Mouse (Mus musculus) liver, embryonic 13.5 days (tissue): Measurements from ENCODE around the gene Tns1. TPM values are rescaled to one million over a fixed set of nuclear protein-coding genes. Genes with fewer than 3 reads are reported as not detected.
A peak's percentile ranks its signal among the peaks of the same experiment; 100 is the strongest.

Source experiments
- ATAC-seq: fragments of 200-750 bp; cut with Nextera tagmentation; 2 replicates; pipeline ENCODE4 v1.8.0; 2017; ENCODE audit warnings: low read depth, mild to moderate bottlenecking, moderate number of reproducible peaks, moderate library complexity
- DNase-seq: peaks from one replicate; pipeline ENCODE4 v3.0.0; 2022
- H3K27ac ChIP-seq: fragments of 300-500 bp; sonication (generic); 2 replicates; pipeline ENCODE4 v1.5.1; 2015; ENCODE audit warnings: moderate library complexity, mild to moderate bottlenecking, inconsistent platforms
- H3K27me3 ChIP-seq: fragments of 300-500 bp; sonication (generic); 2 replicates; pipeline ENCODE4 v1.6.1; 2015; ENCODE audit warnings: mild to moderate bottlenecking, inconsistent platforms
- H3K36me3 ChIP-seq: fragments of 300-500 bp; sonication (generic); 2 replicates; pipeline ENCODE4 v1.6.1; 2015; ENCODE audit warnings: mild to moderate bottlenecking, inconsistent platforms
- H3K4me1 ChIP-seq: fragments of 300-500 bp; sonication (generic); replicated peaks from 2 replicates; pipeline ENCODE4 v1.6.1; 2015; ENCODE audit warnings: inconsistent platforms
- H3K4me2 ChIP-seq: fragments of 300-500 bp; sonication (generic); 2 replicates; pipeline ENCODE4 v1.6.1; 2015; ENCODE audit warnings: inconsistent platforms, mild to moderate bottlenecking, moderate library complexity
- H3K4me3 ChIP-seq: fragments of 300-500 bp; sonication (generic); replicated peaks from 2 replicates; pipeline ENCODE4 v1.5.1; 2015; ENCODE audit warnings: mild to moderate bottlenecking, inconsistent platforms
- H3K9ac ChIP-seq: fragments of 300-500 bp; sonication (generic); 2 replicates; pipeline ENCODE4 v1.6.1; 2015; ENCODE audit warnings: mild to moderate bottlenecking, inconsistent platforms
- H3K9me3 ChIP-seq: fragments of 300-500 bp; sonication (generic); replicated peaks from 2 replicates; pipeline ENCODE4 v1.6.1; 2016; ENCODE audit warnings: inconsistent platforms
- WGBS: fragments of 180-500 bp; shearing (Covaris S2); methylation state at CpG from one replicate; pipeline ENCODE4 v1.1.7; 2015; ENCODE audit not compliant: insufficient replicate concordance; 5-methylcytosine and 5-hydroxymethylcytosine counted together
- polyA plus RNA-seq: library from polyadenylated mRNA; unstranded; fragments of >200 nt; fragmentation: Nextera tagmentation; extraction: Ambion mirVana; gene quantifications from 2 replicates; pipeline ENCODE4 v1.2.1, GENCODE M21; 2015

Gene Tns1
- polyA plus RNA-seq, 1 experiment from 2014 or later = 11.7 TPM

DNA sequence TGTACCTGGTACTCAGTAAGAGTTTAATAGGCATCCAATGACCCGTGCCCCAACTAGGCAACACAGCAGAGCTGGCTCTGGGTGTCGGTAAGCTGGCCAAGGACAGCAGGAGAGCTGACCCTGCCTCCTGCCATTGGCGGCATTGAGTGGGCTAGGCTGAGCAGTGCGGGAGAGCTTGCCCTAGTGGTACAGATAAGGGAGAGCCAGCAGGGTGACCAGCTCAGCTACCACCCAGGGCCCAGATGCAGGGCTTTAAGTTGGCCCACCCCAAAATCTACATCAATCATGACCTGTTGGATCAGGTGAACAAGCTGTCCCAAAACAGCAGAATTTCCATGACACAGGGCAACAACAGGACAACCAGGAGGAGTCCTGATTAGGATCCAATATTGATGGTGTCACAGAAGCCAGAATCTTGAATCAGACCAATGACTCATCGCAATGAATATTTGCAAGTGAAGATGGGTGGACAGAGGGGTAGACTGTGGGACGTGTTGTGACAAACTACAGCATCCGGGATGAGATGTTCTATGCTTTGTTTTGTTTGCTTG, 54.2 kb downstream of the Tns1 start:
- peaks cover 45% of the 10 kb centered on the region for H3K27me3 ChIP-seq
- WGBS = 53% methylated on average over 7 of the region's 7 CpGs
- no peak overlapping the region for H3K9ac ChIP-seq
- DNase-seq (no peak), ATAC-seq (no peak)
- no peak overlapping the region for H3K4me3 ChIP-seq
- no peak overlapping the region for H3K27ac ChIP-seq
- no peaks in the 10 kb centered on the region for H3K9me3 ChIP-seq
- H3K4me1 ChIP-seq = peaks cover 9% of the 10 kb centered on the region
- no peaks in the 10 kb centered on the region for H3K36me3 ChIP-seq
- H3K4me2 ChIP-seq = no peak overlapping the region

DNA sequence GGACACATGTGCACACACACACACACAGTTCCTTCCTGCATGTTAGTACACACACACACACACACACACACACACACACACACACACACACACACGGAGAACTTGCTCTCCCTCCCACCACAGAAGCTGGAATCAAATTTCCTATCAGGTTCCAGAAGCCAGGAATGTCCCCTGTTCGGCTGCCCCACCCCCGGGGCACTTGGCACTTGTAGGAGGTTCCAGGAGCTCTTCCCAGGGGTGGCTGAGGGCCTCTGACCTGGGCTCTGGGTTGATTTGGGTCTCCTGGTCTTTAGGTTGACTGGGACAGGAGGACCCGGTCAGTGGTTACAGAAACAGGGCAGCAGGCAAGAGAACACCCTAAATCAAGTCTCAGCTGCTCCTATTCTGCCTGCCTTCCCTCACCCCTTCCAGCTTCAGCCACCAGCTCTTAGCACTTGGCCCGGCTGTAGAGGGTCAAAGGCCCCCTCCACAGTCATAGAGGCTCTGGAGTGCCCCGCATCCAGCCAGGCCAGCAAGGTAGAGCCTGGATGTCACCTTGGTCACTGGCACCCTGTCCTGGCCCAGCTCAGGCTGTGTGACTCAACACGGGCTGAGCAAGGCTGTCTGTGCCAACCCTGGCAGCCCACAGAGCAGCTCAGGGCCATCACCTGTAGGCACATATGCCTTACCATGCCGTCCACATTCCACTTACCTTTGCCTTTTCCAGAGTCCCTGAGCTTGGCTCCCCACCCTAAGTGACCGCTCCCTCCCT, 55.0 kb downstream of the Tns1 start:
- Histone ChIP-seq H3K36me3 (no peaks in the 10 kb centered on the region), H3K9me3 (no peaks in the 10 kb centered on the region), H3K9ac (no peak overlapping the region; the same call in 1 of the 2 replicates), H3K4me2 (peak overlapping the region; percentile 62; the same call in 1 of the 2 replicates), H3K27me3 (peaks cover 45% of the 10 kb centered on the region), H3K27ac (no peak overlapping the region), H3K4me3 (no peak overlapping the region), H3K4me1 (peaks cover 9% of the 10 kb centered on the region)
- ATAC-seq (no peak), DNase-seq (no peak)
- WGBS = 40% methylated on average over 9 of the region's 9 CpGs

- Histone ChIP-seq H3K9ac (peak overlapping the region; percentile 18; the same call in 1 of the 2 replicates), H3K27ac (no peak overlapping the region), H3K4me2 (peak overlapping the region; percentile 62), H3K4me1 (peaks cover 12% of the 10 kb centered on the region), H3K4me3 (peak overlapping the region; percentile 44), H3K27me3 (peaks cover 45% of the 10 kb centered on the region), H3K36me3 (no peaks in the 10 kb centered on the region), H3K9me3 (no peaks in the 10 kb centered on the region)
- 11% methylated on average over 37 of the region's 41 CpGs for WGBS
- ATAC-seq = 0 out of 2 replicates have a peak, but pooled peaks have one; percentile 39
- no peak for DNase-seq
Observed at GRCm38 (mm10) chr1:74068366-74069084, 55.7 kb downstream of the Tns1 start.

GRCm38 (mm10) chr1:74067866-74068265, 56.4 kb downstream of the Tns1 start:
- 14% methylated on average over 14 of the region's 14 CpGs for WGBS
- ATAC-seq = no peak
- H3K36me3 ChIP-seq = no peaks in the 10 kb centered on the region
- H3K27ac ChIP-seq = no peak overlapping the region
- DNase-seq = no peak
- H3K9ac ChIP-seq = no peak overlapping the region
- peak overlapping the region; percentile 44 for H3K4me3 ChIP-seq
- H3K4me2 ChIP-seq = peak overlapping the region; percentile 62
- H3K27me3 ChIP-seq = peaks cover 45% of the 10 kb centered on the region
- H3K4me1 ChIP-seq = peaks cover 12% of the 10 kb centered on the region
- no peaks in the 10 kb centered on the region for H3K9me3 ChIP-seq

DNA sequence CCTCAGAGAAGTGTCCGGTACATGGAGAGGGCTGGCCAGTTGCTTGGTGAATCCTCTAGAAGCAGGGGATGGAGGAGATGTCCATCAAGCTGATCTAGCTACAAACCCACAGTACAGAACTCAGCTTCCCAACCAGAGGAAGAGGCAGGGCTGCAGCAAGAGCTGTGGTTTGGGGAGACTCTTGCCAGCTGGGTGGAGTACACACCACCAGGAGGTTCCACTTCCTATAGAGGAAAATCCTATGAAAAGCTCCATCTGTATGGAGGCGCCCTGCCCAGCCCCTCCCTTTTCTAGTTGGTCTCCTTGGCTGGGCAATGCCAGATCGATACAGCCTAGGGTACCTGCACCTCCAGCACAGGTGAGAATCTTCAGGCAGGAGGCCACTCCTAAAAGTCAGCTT, 57.7 kb downstream of the Tns1 start:
- no peak overlapping the region for H3K27ac ChIP-seq
- H3K4me3 ChIP-seq = no peak overlapping the region
- no peak for DNase-seq
- no peak overlapping the region for H3K9ac ChIP-seq
- H3K4me2 ChIP-seq = no peak overlapping the region
- ATAC-seq = no peak
- H3K27me3 ChIP-seq = peaks cover 45% of the 10 kb centered on the region
- H3K4me1 ChIP-seq = peaks cover 12% of the 10 kb centered on the region
- no peaks in the 10 kb centered on the region for H3K9me3 ChIP-seq
- no peaks in the 10 kb centered on the region for H3K36me3 ChIP-seq
- WGBS = 54% methylated on average over 3 of the region's 3 CpGs

DNA sequence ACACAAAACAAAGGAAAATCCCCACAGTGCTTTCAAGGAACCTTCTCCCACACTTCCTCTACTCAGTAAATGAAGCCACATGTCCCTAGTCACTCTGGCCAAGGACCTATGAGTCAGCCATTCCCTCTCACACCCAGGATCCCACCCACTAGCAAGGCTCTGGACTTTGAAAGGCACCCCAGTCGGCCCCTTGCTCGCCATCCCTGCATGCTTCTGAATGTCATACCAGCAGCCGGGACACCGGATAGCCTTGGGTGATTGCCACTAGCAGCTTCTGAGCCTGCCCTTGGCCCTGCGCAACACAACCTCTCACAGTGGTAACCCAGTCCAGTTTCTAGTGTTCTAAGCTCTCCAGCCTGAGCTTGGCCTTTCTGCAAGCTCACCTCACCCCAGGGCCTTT, 58.2 kb downstream of the Tns1 start:
- ATAC-seq = no peak

GRCm38 (mm10) chr1:74060046-74060445, 64.2 kb downstream of the Tns1 start:
- ATAC-seq (no peak), DNase-seq (no peak)
- no peaks in the 10 kb centered on the region for H3K9me3 ChIP-seq

More for the DNA sequence above, 58.2 kb downstream of the Tns1 start:
- H3K36me3 ChIP-seq = no peaks in the 10 kb centered on the region
- WGBS = 67% methylated on average over 5 of the region's 5 CpGs
- no peak overlapping the region for H3K9ac ChIP-seq
- no peak overlapping the region for H3K4me2 ChIP-seq
- H3K4me1 ChIP-seq = peaks cover 12% of the 10 kb centered on the region
- no peaks in the 10 kb centered on the region for H3K9me3 ChIP-seq
- H3K27ac ChIP-seq = no peak overlapping the region
- no peak overlapping the region for H3K4me3 ChIP-seq
- H3K27me3 ChIP-seq = peaks cover 45% of the 10 kb centered on the region
- DNase-seq = no peak

GRCm38 (mm10) chr1:74059552-74059951, 64.7 kb downstream of the Tns1 start:
- 82% methylated on average over 5 of the region's 5 CpGs for WGBS
- peak; percentile 38; the same call in 1 of the 2 replicates for ATAC-seq
- Histone ChIP-seq H3K27me3 (no peaks in the 10 kb centered on the region), H3K36me3 (no peaks in the 10 kb centered on the region), H3K4me3 (no peak overlapping the region), H3K27ac (no peak overlapping the region; the same call in 1 of the 2 replicates), H3K4me1 (peaks cover 18% of the 10 kb centered on the region), H3K9me3 (no peaks in the 10 kb centered on the region), H3K4me2 (no peak overlapping the region), H3K9ac (no peak overlapping the region)
- no peak for DNase-seq

More at GRCm38 (mm10) chr1:74060046-74060445, 64.2 kb downstream of the Tns1 start:
- WGBS = 63% methylated on average over 6 of the region's 6 CpGs
- H3K4me1 ChIP-seq = peaks cover 17% of the 10 kb centered on the region
- no peak overlapping the region for H3K4me3 ChIP-seq
- no peak overlapping the region for H3K9ac ChIP-seq
- H3K27me3 ChIP-seq = no peaks in the 10 kb centered on the region
- H3K4me2 ChIP-seq = no peak overlapping the region
- H3K27ac ChIP-seq = no peak overlapping the region; the same call in 1 of the 2 replicates
- no peaks in the 10 kb centered on the region for H3K36me3 ChIP-seq

DNA sequence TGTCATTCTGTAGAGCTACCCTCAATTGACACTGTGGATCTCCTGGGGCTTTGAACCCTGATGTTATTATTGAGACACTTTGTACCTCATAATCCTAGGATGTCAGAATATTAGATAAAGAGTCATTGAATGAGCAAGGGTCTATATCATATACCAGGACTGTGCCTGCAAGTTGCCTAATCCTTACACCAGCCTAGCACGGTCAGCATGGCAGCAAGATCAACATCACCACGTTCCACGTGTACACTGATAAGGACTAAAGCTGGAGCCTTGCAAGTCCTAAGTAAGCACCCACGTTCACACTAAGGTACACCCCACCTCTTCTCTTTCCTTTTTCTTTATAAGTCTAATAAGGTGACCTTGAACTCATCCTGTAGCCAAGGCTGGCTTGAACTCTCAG, 65.5 kb downstream of the Tns1 start:
- H3K27me3 ChIP-seq = no peaks in the 10 kb centered on the region
- H3K9me3 ChIP-seq = no peaks in the 10 kb centered on the region
- no peaks in the 10 kb centered on the region for H3K36me3 ChIP-seq
- H3K4me2 ChIP-seq = no peak overlapping the region
- WGBS = 37% methylated on average over 4 of the region's 4 CpGs
- H3K9ac ChIP-seq = no peak overlapping the region
- ATAC-seq (0 out of 2 replicates have a peak, but pooled peaks have one; percentile 44), DNase-seq (no peak)
- H3K4me1 ChIP-seq = peaks cover 17% of the 10 kb centered on the region
- no peak overlapping the region for H3K27ac ChIP-seq
- H3K4me3 ChIP-seq = no peak overlapping the region

GRCm38 (mm10) chr1:74058309-74058708, 65.9 kb downstream of the Tns1 start:
- H3K4me1 ChIP-seq = peaks cover 20% of the 10 kb centered on the region
- no peaks in the 10 kb centered on the region for H3K9me3 ChIP-seq
- ATAC-seq (no peak), DNase-seq (no peak)
- WGBS = 69% methylated on average over 4 of the region's 4 CpGs
- H3K9ac ChIP-seq = no peak overlapping the region
- H3K36me3 ChIP-seq = no peaks in the 10 kb centered on the region
- no peak overlapping the region for H3K4me2 ChIP-seq
- no peak overlapping the region for H3K4me3 ChIP-seq
- no peaks in the 10 kb centered on the region for H3K27me3 ChIP-seq
- no peak overlapping the region for H3K27ac ChIP-seq

GRCm38 (mm10) chr1:74057501-74057900, 66.7 kb downstream of the Tns1 start:
- Histone ChIP-seq H3K27ac (no peak overlapping the region), H3K27me3 (no peaks in the 10 kb centered on the region), H3K4me2 (no peak overlapping the region), H3K9me3 (no peaks in the 10 kb centered on the region), H3K4me1 (peaks cover 24% of the 10 kb centered on the region), H3K36me3 (no peaks in the 10 kb centered on the region), H3K4me3 (no peak overlapping the region), H3K9ac (no peak overlapping the region)
- WGBS = 66% methylated on average over 5 of the region's 5 CpGs
- ATAC-seq = no peak
- no peak for DNase-seq
